Mouse (Mus musculus): ENCODE measurements at regions not wholly inside any gene's neighbourhood (a gene's known extent, or its start where the extent isn't known, plus 50 kb on each side); places are given as distances from the start of the nearest gene placed in this dataset.

GRCm38 (mm10) chr3:151670628-151671027, 79.1 kb downstream of the Ifi44 start:
- WGBS = 85% methylated on average over 4 of the region's 4 CpGs
- no peaks in the 10 kb centered on the region for H3K9me3 ChIP-seq
- no peaks in the 10 kb centered on the region for H3K36me3 ChIP-seq (replicated peaks)
- H3K4me1 ChIP-seq = no peaks in the 10 kb centered on the region
- H3K4me3 ChIP-seq = no peak overlapping the region
- no peak overlapping the region for H3K27ac ChIP-seq (replicated peaks)
- no peaks in the 10 kb centered on the region for H3K27me3 ChIP-seq (replicated peaks; ENCODE audit: low read depth, poor library complexity, severe bottlenecking)
- DNase-seq (ENCODE audit: low spot score) = no peak

- 89% methylated on average over 5 of the region's 5 CpGs for WGBS
- H3K36me3 ChIP-seq (replicated peaks) = no peaks in the 10 kb centered on the region
- no peak overlapping the region for H3K27ac ChIP-seq (replicated peaks)
- H3K4me1 ChIP-seq = no peaks in the 10 kb centered on the region
- no peak overlapping the region for H3K4me3 ChIP-seq
- DNase-seq (ENCODE audit: low spot score) = no peak
- H3K9me3 ChIP-seq = no peaks in the 10 kb centered on the region
- H3K27me3 ChIP-seq (replicated peaks; ENCODE audit: low read depth, poor library complexity, severe bottlenecking) = no peaks in the 10 kb centered on the region
These were observed 96.5 kb downstream of the Ifi44 start for GRCm38 (mm10) chr3:151653298-151653697.

GRCm38 (mm10) chr3:151651524-151651923, 98.2 kb downstream of the Ifi44 start:
- no peaks in the 10 kb centered on the region for H3K4me1 ChIP-seq
- no peaks in the 10 kb centered on the region for H3K27me3 ChIP-seq (replicated peaks; ENCODE audit: low read depth, poor library complexity, severe bottlenecking)
- H3K4me3 ChIP-seq = no peak overlapping the region
- no peak for DNase-seq (ENCODE audit: low spot score)
- H3K36me3 ChIP-seq (replicated peaks) = no peaks in the 10 kb centered on the region
- H3K27ac ChIP-seq (replicated peaks) = no peak overlapping the region
- WGBS = 92% methylated on average over 7 of the region's 7 CpGs
- H3K9me3 ChIP-seq = no peaks in the 10 kb centered on the region

DNA sequence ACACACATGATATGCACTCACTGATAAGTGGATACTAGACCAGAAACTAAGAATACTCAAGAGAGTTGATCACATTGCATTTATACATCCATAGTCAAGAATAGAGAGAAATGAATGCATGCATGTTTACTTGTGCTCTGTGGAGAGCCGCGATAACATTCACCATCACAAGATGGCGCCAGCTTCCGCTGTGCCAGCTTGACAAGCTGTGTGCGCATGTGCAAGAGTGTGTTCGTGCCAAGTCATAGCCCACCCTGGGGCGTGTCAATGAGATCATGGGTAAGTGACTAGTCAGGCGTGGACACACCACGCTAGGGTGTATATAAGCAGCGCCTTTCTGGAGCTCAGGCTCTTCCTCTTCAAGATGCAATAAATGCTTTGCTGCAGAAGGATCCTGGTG, 102.1 kb downstream of the Ifi44 start:
- Histone ChIP-seq H3K27ac (replicated peaks) (no peak overlapping the region), H3K9me3 (no peaks in the 10 kb centered on the region), H3K4me1 (no peaks in the 10 kb centered on the region), H3K4me3 (no peak overlapping the region), H3K36me3 (replicated peaks) (no peaks in the 10 kb centered on the region), H3K27me3 (replicated peaks; ENCODE audit: low read depth, poor library complexity, severe bottlenecking) (no peaks in the 10 kb centered on the region)
- WGBS = 71% methylated on average over 10 of the region's 10 CpGs
- DNase-seq (ENCODE audit: low spot score) = peak; percentile 12

DNA sequence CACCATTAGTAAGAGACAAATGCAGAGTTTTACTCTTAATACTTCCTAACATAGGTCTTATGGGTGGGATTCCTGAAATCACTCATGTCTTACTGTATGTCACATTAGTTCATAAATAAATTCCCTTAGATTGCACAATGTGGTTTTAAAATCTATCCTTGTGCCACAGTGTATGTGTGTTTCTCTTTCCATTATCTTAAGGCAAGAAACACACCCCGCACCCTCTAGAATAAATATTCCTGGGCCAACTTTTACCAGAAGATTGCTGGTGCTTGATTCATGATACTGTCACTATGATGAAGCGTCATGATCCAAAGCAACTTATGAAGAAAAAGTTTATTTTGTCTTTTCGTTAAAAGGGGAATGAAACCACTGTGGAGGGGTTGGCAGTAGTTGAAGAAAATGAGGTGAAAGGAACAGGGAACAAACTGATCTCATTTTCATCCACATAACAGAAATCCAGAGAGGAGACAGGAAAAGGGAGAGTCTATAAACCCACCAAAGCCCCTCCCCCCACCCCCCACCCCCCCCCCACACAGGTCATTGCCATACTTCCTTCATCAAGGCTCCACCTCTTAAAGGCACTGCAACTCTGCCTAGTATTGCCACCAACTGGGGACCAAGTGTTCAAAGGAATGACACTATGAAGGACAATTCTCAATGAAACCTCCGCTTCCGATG, 110.2 kb downstream of the Ifi44 start:
- Histone ChIP-seq H3K4me3 (no peak overlapping the region), H3K4me1 (no peaks in the 10 kb centered on the region)

GRCm38 (mm10) chr3:151638326-151638725, 111.4 kb downstream of the Ifi44 start:
- no peaks in the 10 kb centered on the region for H3K27me3 ChIP-seq (replicated peaks; ENCODE audit: low read depth, poor library complexity, severe bottlenecking)
- no peaks in the 10 kb centered on the region for H3K36me3 ChIP-seq (replicated peaks)
- no peaks in the 10 kb centered on the region for H3K4me1 ChIP-seq
- DNase-seq (ENCODE audit: low spot score) = no peak
- no peak overlapping the region for H3K4me3 ChIP-seq
- no peak overlapping the region for H3K27ac ChIP-seq (replicated peaks)
- H3K9me3 ChIP-seq = no peaks in the 10 kb centered on the region
- WGBS = 88% methylated on average over 1 of the region's 1 CpGs

More for the DNA sequence above, 110.2 kb downstream of the Ifi44 start:
- Histone ChIP-seq H3K36me3 (replicated peaks) (no peaks in the 10 kb centered on the region), H3K9me3 (no peaks in the 10 kb centered on the region), H3K27ac (replicated peaks) (no peak overlapping the region), H3K27me3 (replicated peaks; ENCODE audit: low read depth, poor library complexity, severe bottlenecking) (no peaks in the 10 kb centered on the region)
- DNase-seq (ENCODE audit: low spot score) = no peak
- 92% methylated on average over 5 of the region's 5 CpGs for WGBS

- Histone ChIP-seq H3K27me3 (replicated peaks; ENCODE audit: low read depth, poor library complexity, severe bottlenecking) (no peaks in the 10 kb centered on the region), H3K4me1 (no peaks in the 10 kb centered on the region), H3K4me3 (no peak overlapping the region), H3K9me3 (no peaks in the 10 kb centered on the region), H3K36me3 (replicated peaks) (no peaks in the 10 kb centered on the region), H3K27ac (replicated peaks) (no peak overlapping the region)
- no peak for DNase-seq (ENCODE audit: low spot score)
- WGBS = 86% methylated on average over 4 of the region's 4 CpGs
These were observed 138.8 kb downstream of the Ifi44 start for GRCm38 (mm10) chr3:151610954-151611353.

- Histone ChIP-seq H3K27ac (replicated peaks) (no peak overlapping the region), H3K4me3 (no peak overlapping the region), H3K27me3 (replicated peaks; ENCODE audit: low read depth, poor library complexity, severe bottlenecking) (no peaks in the 10 kb centered on the region), H3K9me3 (no peaks in the 10 kb centered on the region), H3K4me1 (no peaks in the 10 kb centered on the region), H3K36me3 (replicated peaks) (no peaks in the 10 kb centered on the region)
- no peak for DNase-seq (ENCODE audit: low spot score)
- WGBS = 92% methylated on average over 10 of the region's 10 CpGs
These were observed 142.1 kb downstream of the Ifi44 start for GRCm38 (mm10) chr3:151607689-151608088.

DNA sequence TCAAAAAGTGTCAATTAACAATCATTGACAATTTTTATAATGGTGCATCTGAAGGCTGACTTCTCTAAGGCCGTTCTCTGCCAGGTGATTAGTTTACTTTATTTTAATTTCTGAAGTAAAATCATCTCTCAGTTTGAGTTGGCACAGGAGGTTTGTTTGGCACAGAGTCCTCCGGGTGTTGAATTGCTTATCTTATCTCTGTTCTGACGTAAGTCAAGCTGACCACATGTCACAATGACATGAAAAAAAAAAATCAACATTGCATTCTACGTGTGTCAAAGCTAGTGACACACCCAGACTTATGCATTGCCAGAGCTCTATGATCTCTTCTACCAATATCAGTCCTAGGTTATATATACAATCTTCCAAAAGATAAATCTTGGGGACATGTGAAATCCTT, 146.4 kb downstream of the Ifi44 start:
- Histone ChIP-seq H3K27ac (replicated peaks) (no peak overlapping the region), H3K27me3 (replicated peaks; ENCODE audit: low read depth, poor library complexity, severe bottlenecking) (no peaks in the 10 kb centered on the region), H3K4me1 (no peaks in the 10 kb centered on the region), H3K36me3 (replicated peaks) (no peaks in the 10 kb centered on the region), H3K4me3 (no peak overlapping the region), H3K9me3 (no peaks in the 10 kb centered on the region)
- WGBS = 88% methylated on average over 4 of the region's 4 CpGs
- DNase-seq (ENCODE audit: low spot score) = no peak
